Mouse (Mus musculus) liver, postnatal 0 days (tissue): ENCODE results near the gene Tex36.

Experiments used
- CTCF ChIP-seq: sonication (generic); IDR thresholded peaks from 2 replicates; pipeline ENCODE4 v1.5.1; 2016; ENCODE audit warnings: antibody characterized with exemption, low read depth
- EP300 ChIP-seq: IDR thresholded peaks from 2 replicates; pipeline ENCODE4 v1.6.1; 2016; ENCODE audit warnings: antibody characterized with exemption, low read depth, mild to moderate bottlenecking

- no peak for TF ChIP-seq EP300
- TF ChIP-seq CTCF = no peak
These were observed 21.7 kb downstream of the Tex36 start for GRCm38 (mm10) chr7:133580296-133580640.
